Comparison of ENCODE assay signal across 19 mouse cellular contexts in genomic region chr19:40306631-40307030, GRCm38 (mm10).
"Had no signal": no experiment of that assay in that cellular context is flagged by ENCODE, and none has a peak within 500 bp of the region (broad histone marks: within the 10 kb centered on the region; RNA-seq: fewer than 3 reads in every experiment).

No protein-coding gene starts in this region.

- H3K4me3 ChIP-seq: kidney, embryonic 15.5 days; limb, embryonic 10.5 days; limb, embryonic 13.5 days; liver, embryonic 13.5 days; neural tube, embryonic 12.5 days; neural tube, embryonic 15.5 days had no signal

- H3K27ac ChIP-seq: kidney, embryonic 15.5 days; limb, embryonic 10.5 days; limb, embryonic 13.5 days; liver, embryonic 13.5 days; neural tube, embryonic 12.5 days; neural tube, embryonic 15.5 days had no signal

- DNase-seq: kidney, postnatal 10 days; kidney, postnatal 36 days; layer of hippocampus, adult 9-11 months; liver; liver, embryonic 13.5 days; lung, adult 2 months; lung, postnatal 14 days; lung, postnatal 4 days; midbrain, embryonic 14.5 days; retina, postnatal 1 day; right cerebral cortex, postnatal 25 days; thymus, adult 18-20 months; thymus, postnatal 36 days had no signal

- H3K9me3 ChIP-seq: kidney, embryonic 15.5 days; limb, embryonic 10.5 days; limb, embryonic 13.5 days; liver, embryonic 13.5 days; neural tube, embryonic 12.5 days; neural tube, embryonic 15.5 days had no signal

- H3K36me3 ChIP-seq: limb, embryonic 10.5 days had no signal

- H3K27me3 ChIP-seq: kidney, embryonic 15.5 days; limb, embryonic 13.5 days; liver, embryonic 13.5 days; neural tube, embryonic 12.5 days; neural tube, embryonic 15.5 days had no signal

- H3K4me2 ChIP-seq: kidney, embryonic 15.5 days; limb, embryonic 13.5 days; liver, embryonic 13.5 days; midbrain, embryonic 11.5 days; neural tube, embryonic 12.5 days; neural tube, embryonic 15.5 days had no signal

- H3K4me1 ChIP-seq: limb, embryonic 10.5 days; neural tube, embryonic 12.5 days; neural tube, embryonic 15.5 days had no signal

- H3K9ac ChIP-seq: kidney, embryonic 15.5 days; limb, embryonic 13.5 days; liver, embryonic 13.5 days; neural tube, embryonic 12.5 days; neural tube, embryonic 15.5 days had no signal
